Comparison of ENCODE assay signal across 16 mouse cellular contexts in the genomic region with DNA sequence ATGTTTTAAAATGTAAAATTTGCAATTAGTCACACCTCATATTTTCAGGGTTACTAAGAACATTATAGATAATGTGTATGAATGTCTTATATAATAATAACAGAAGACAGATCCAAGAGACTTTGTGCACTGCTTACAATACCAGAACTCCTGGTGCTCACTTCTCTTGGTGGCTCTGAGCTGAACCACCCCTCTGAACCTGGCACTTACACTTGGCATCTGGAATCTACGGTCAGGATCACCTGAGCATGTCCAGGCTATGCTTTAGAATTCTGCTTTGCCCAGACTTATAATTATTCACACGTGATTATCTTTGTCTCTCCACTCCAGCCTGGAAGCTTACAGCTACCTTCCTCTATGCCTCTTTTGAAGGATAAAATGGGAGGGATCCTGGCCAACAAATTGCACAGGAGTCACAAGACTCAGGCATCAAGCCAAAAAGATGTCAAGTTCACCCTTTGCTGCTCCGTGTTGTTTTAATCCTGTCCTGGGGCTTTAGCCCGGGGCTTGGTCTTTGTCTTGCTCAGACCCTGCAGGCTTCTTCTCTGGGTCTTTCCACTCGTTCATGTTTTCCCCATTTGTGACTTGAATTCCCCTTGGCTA. TPM values are rescaled to one million over a fixed set of nuclear protein-coding genes. Genes with fewer than 3 reads are reported as not detected.
DNase-seq lines count a peak whose midpoint lies in the region; ATAC-seq lines count a peak whose summit lies in the region.
"Had no signal": no experiment of that assay in that cellular context is flagged by ENCODE, and none has a peak within 500 bp of the region (broad histone marks: within the 10 kb centered on the region; RNA-seq: fewer than 3 reads in every experiment).

No protein-coding gene starts in this region.

- H3K9ac ChIP-seq in heart, embryonic 12.5 days: no peak overlapping the region
- no peak overlapping the region for H3K9ac ChIP-seq in midbrain, embryonic 13.5 days (replicated peaks)
- H3K9ac ChIP-seq: embryonic facial prominence, embryonic 12.5 days had no signal

- no peaks in the 10 kb centered on the region for H3K27me3 ChIP-seq in heart, embryonic 12.5 days (replicated peaks)
- H3K27me3 ChIP-seq in midbrain, embryonic 13.5 days: no peaks in the 10 kb centered on the region
- H3K27me3 ChIP-seq in midbrain, embryonic 10.5 days (ENCODE audit: low read depth, poor library complexity, severe bottlenecking): no peaks in the 10 kb centered on the region
- H3K27me3 ChIP-seq: embryonic facial prominence, embryonic 12.5 days; megakaryocyte, embryonic 14.5 days had no signal

- no peak overlapping the region for H3K4me2 ChIP-seq in heart, embryonic 12.5 days
- H3K4me2 ChIP-seq in midbrain, embryonic 13.5 days (replicated peaks): no peak overlapping the region
- H3K4me2 ChIP-seq: embryonic facial prominence, embryonic 12.5 days; liver, embryonic 11.5 days had no signal

- 27% methylated on average over 5 of the region's 5 CpGs for WGBS in heart, embryonic 12.5 days
- WGBS in midbrain, embryonic 13.5 days: 39% methylated on average over 5 of the region's 5 CpGs
- WGBS in midbrain, embryonic 10.5 days: 81% methylated on average over 5 of the region's 5 CpGs

- no peak for ATAC-seq in heart, embryonic 12.5 days (ENCODE audit: insufficient number of reproducible peaks, low FRiP score)
- ATAC-seq in midbrain, embryonic 13.5 days: 0 out of 2 replicates have a peak, but pooled peaks have one; percentile 34

- H3K9me3 ChIP-seq in heart, embryonic 12.5 days (replicated peaks): no peaks in the 10 kb centered on the region
- no peaks in the 10 kb centered on the region for H3K9me3 ChIP-seq in midbrain, embryonic 13.5 days
- no peaks in the 10 kb centered on the region for H3K9me3 ChIP-seq in midbrain, embryonic 10.5 days (replicated peaks)
- H3K9me3 ChIP-seq: embryonic facial prominence, embryonic 12.5 days; forebrain, embryonic 10.5 days; megakaryocyte, embryonic 14.5 days had no signal

- no peak overlapping the region for H3K27ac ChIP-seq in heart, embryonic 12.5 days (ENCODE audit: poor library complexity, severe bottlenecking)
- peak overlapping the region; percentile 56; the same call in 1 of the 2 replicates for H3K27ac ChIP-seq in midbrain, embryonic 13.5 days
- no peak overlapping the region for H3K27ac ChIP-seq in midbrain, embryonic 10.5 days (replicated peaks)
- H3K27ac ChIP-seq: embryonic facial prominence, embryonic 12.5 days; forebrain, embryonic 10.5 days had no signal

- H3K36me3 ChIP-seq in heart, embryonic 12.5 days: no peaks in the 10 kb centered on the region
- no peaks in the 10 kb centered on the region for H3K36me3 ChIP-seq in midbrain, embryonic 13.5 days
- no peaks in the 10 kb centered on the region for H3K36me3 ChIP-seq in midbrain, embryonic 10.5 days
- H3K36me3 ChIP-seq: embryonic facial prominence, embryonic 12.5 days; forebrain, embryonic 10.5 days had no signal

- no peak overlapping the region for H3K4me3 ChIP-seq in heart, embryonic 12.5 days
- H3K4me3 ChIP-seq in midbrain, embryonic 13.5 days (replicated peaks): no peak overlapping the region
- no peak overlapping the region for H3K4me3 ChIP-seq in midbrain, embryonic 10.5 days
- H3K4me3 ChIP-seq: embryonic facial prominence, embryonic 12.5 days; forebrain, embryonic 10.5 days; megakaryocyte, embryonic 14.5 days had no signal

- peaks cover 5% of the 10 kb centered on the region; the same call in 1 of the 2 replicates for H3K4me1 ChIP-seq in heart, embryonic 12.5 days (replicated peaks)
- peaks cover 21% of the 10 kb centered on the region for H3K4me1 ChIP-seq in midbrain, embryonic 13.5 days (replicated peaks)
- H3K4me1 ChIP-seq in midbrain, embryonic 10.5 days: peaks cover 15% of the 10 kb centered on the region
- H3K4me1 ChIP-seq: embryonic facial prominence, embryonic 12.5 days; megakaryocyte, embryonic 14.5 days had no signal

- DNase-seq in adrenal gland, postnatal 10 days: peak; percentile 16
- no peak for DNase-seq in adrenal gland, postnatal 25 days
- DNase-seq in heart, postnatal 4 days: peak; percentile 21
- DNase-seq in midbrain, embryonic 10.5 days (ENCODE audit: low spot score): no peak
- no peak for DNase-seq in right cerebral cortex, postnatal 25 days
- no peak for DNase-seq in thymus, postnatal 36 days
- DNase-seq: cerebellum, postnatal 25 days; layer of hippocampus, adult 9-11 months; thymus, postnatal 14 days had no signal

RNA-seq across cellular contexts. Expression of gene Wdr72, which starts 51.8 kb away (rescaled TPM):
- under 1 TPM; 0.12 to 0.15 TPM for total RNA-seq in adrenal gland, postnatal 10 days (2021)
- total RNA-seq in adrenal gland, postnatal 25 days (2021): not detected in 2 replicates
- 1 to 10 TPM; 1.9 to 2.1 TPM for total RNA-seq in heart, postnatal 4 days (2021)
- polyA plus RNA-seq in heart, embryonic 12.5 days (2016; fragmentation: Nextera tagmentation; extraction: Ambion mirVana): 0.82 and 0.92 TPM in 2 replicates
- polyA plus RNA-seq in midbrain, embryonic 13.5 days (2015; fragmentation: Nextera tagmentation; extraction: Ambion mirVana): 0.52 and 0.95 TPM in 2 replicates
- 0.70 and 0.75 TPM in 2 replicates for polyA plus RNA-seq in midbrain, embryonic 10.5 days (2016; fragmentation: Nextera tagmentation; extraction: Ambion mirVana)
- polyA plus RNA-seq: small intestine, adult 2 months had no signal

Comparison
In these comparisons a context has a peak if more than half of its experiments do, and no peak if none do; other contexts are left out.
1. DNase-seq: peak in adrenal gland, postnatal 10 days (single experiment) and heart, postnatal 4 days (single experiment); none in adrenal gland, postnatal 25 days (single experiment), midbrain, embryonic 10.5 days (single experiment), right cerebral cortex, postnatal 25 days (single experiment) and thymus, postnatal 36 days (0 of 2).